Mouse (Mus musculus) liver, adult 2 months (tissue): ENCODE measurements at regions not wholly inside any gene's neighbourhood (a gene's known extent, or its start where the extent isn't known, plus 50 kb on each side); places are given as distances from the start of the nearest gene placed in this dataset.

ENCODE experiments used
- DNase-seq: peaks from one replicate; pipeline ENCODE4 v3.0.0-alpha.2; 2011; ENCODE audit warnings: low read depth, low spot score; ENCODE audit errors: extremely low read depth
- H3K27ac ChIP-seq: fragments of 200-500 bp; replicated peaks from 2 replicates; pipeline ENCODE4 v1.5.1; 2012; ENCODE audit warnings: low read depth, mild to moderate bottlenecking, control low read depth, inconsistent platforms, low read length; ENCODE audit not compliant: insufficient read depth
- H3K27me3 ChIP-seq: fragments of 200-500 bp; 2 replicates; pipeline ENCODE4 v1.6.1; 2012; ENCODE audit warnings: mild to moderate bottlenecking, moderate library complexity, low read length, inconsistent platforms; ENCODE audit not compliant: control insufficient read depth, insufficient read depth
- H3K36me3 ChIP-seq: fragments of 200-500 bp; 2 replicates; pipeline ENCODE4 v1.6.1; 2012; ENCODE audit warnings: low read length, inconsistent platforms; ENCODE audit not compliant: control insufficient read depth, insufficient read depth
- H3K4me1 ChIP-seq: fragments of 200-500 bp; 2 replicates; pipeline ENCODE4 v1.6.1; 2011; ENCODE audit warnings: low read length; ENCODE audit not compliant: control insufficient read depth, insufficient read depth
- H3K4me3 ChIP-seq: fragments of 200-500 bp; 2 replicates; pipeline ENCODE4 v1.5.1; 2011; ENCODE audit warnings: low read depth, mild to moderate bottlenecking, control low read depth, low read length, moderate library complexity; ENCODE audit not compliant: insufficient read depth
- H3K79me2 ChIP-seq: fragments of 200-500 bp; 2 replicates; pipeline ENCODE4 v1.6.1; 2012; ENCODE audit warnings: inconsistent platforms, mild to moderate bottlenecking, low read length, moderate library complexity; ENCODE audit not compliant: control insufficient read depth, insufficient read depth
- H3K9ac ChIP-seq: fragments of 200-500 bp; 2 replicates; pipeline ENCODE4 v1.6.1; 2012; ENCODE audit warnings: low read depth, mild to moderate bottlenecking, control low read depth, inconsistent platforms, low read length
- CTCF ChIP-seq: fragments of 200-500 bp; IDR thresholded peaks from 2 replicates; pipeline ENCODE4 v1.5.1; 2011; ENCODE audit warnings: low read depth, low read length, control low read depth
- POLR2A ChIP-seq: fragments of 200-500 bp; IDR thresholded peaks from 2 replicates; pipeline ENCODE4 v1.6.1; 2011; ENCODE audit warnings: low read length, control low read depth; ENCODE audit not compliant: insufficient read depth; ENCODE audit errors: extremely low read depth
- WGBS: fragments of 180-500 bp; shearing (Covaris S2); methylation state at CpG from one replicate; pipeline ENCODE4 v1.1.7; 2018; 5-methylcytosine and 5-hydroxymethylcytosine counted together

DNA sequence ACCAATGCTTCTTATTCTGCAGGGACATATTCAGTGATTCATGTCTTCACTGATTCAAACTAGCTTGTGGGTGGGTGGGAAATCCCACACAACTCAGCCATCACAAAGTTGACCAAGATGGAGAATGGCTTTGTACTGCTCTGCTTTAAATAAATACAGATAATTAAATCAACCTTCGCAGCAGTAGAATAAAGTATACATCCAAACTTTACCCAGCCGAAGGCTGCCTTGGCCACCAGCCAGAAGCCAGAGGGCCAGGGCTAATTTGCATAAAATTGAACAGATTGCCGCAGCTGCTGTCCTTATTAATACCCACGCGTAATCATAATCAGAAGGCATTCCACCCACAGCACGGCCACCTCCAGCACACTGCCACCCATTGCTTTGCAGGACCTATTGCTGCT lies 623.8 kb upstream of the Fam241a start:
- Histone ChIP-seq H3K79me2 (no peaks in the 10 kb centered on the region), H3K36me3 (no peaks in the 10 kb centered on the region), H3K27me3 (no peaks in the 10 kb centered on the region), H3K27ac (no peak overlapping the region), H3K4me3 (no peak overlapping the region), H3K4me1 (no peaks in the 10 kb centered on the region), H3K9ac (no peak overlapping the region)
- DNase-seq: no peak
- WGBS: 74% methylated on average over 6 of the region's 6 CpGs
- TF ChIP-seq POLR2A: no peak
- no peak for TF ChIP-seq CTCF

DNA sequence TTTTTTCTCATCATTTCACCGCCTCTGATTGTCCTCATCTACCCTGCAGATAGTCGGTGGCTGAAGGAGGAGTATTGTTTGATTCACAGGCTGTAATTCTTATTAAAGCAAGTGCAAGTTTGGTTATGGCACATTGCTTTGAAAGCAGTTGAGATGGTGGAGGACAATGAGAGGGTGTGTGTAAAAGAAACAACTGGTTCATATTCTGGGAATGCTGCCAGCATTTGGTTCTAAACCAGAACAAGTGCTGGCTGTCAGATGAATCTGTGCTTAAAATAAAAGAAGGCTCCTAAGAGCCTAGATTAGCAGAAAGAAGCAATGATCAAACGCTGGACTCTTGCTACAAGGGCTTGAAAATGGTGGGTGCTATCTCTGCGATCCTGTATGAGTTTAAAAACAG lies 622.7 kb upstream of the Fam241a start:
- Histone ChIP-seq H3K36me3 (no peaks in the 10 kb centered on the region), H3K27me3 (no peaks in the 10 kb centered on the region), H3K4me3 (no peak overlapping the region), H3K79me2 (no peaks in the 10 kb centered on the region), H3K4me1 (no peaks in the 10 kb centered on the region), H3K9ac (no peak overlapping the region), H3K27ac (no peak overlapping the region)
- 79% methylated on average over 4 of the region's 4 CpGs for WGBS
- TF ChIP-seq POLR2A (no peak), CTCF (no peak)
- no peak for DNase-seq

DNA sequence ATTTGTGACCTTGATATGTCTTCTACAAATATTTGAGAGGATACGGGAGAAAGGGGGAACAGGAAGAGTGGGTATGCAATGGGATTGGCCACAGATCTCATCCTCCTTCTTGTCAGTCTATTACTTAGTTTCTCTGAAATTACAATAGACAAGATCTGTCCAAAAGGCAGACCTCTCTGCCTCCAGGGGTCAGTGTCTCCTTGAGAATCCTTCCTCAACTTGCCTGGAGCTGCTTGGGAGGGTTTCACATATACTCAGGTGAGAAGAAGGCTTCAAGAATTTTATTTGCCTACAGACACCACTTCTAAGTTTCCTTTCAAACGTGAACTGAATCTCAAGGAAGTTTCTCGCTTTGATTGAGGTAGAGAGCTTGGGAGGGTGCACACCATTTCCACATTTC lies 575.0 kb upstream of the Fam241a start:
- H3K27ac ChIP-seq: no peak overlapping the region
- H3K79me2 ChIP-seq: no peaks in the 10 kb centered on the region
- no peak for DNase-seq
- H3K9ac ChIP-seq: no peak overlapping the region
- TF ChIP-seq CTCF (no peak), POLR2A (no peak)
- no peaks in the 10 kb centered on the region for H3K27me3 ChIP-seq
- H3K4me1 ChIP-seq: no peaks in the 10 kb centered on the region
- 56% methylated on average over 3 of the region's 3 CpGs for WGBS
- no peak overlapping the region for H3K4me3 ChIP-seq
- no peaks in the 10 kb centered on the region for H3K36me3 ChIP-seq

DNA sequence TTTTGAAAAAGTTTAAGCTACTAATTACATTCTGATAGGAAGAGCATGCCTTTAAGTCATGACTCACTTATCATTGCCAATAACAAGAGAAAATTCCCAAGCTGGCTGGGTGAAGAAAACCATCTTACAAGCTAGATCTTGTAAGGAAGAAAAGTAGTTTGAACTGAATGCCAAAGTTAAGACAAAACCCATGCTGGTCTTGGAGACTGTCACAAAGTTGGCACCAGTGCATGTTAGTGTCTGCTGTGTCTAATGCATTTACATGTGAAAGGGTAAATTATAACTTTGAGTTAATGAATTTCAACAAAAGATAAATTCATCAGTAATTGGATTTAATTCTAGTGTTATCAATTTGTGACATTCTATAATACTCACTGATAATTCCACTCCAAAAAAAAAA lies 533.6 kb upstream of the Fam241a start:
- Histone ChIP-seq H3K4me3 (no peak overlapping the region), H3K27me3 (no peaks in the 10 kb centered on the region), H3K36me3 (no peaks in the 10 kb centered on the region), H3K79me2 (no peaks in the 10 kb centered on the region), H3K4me1 (no peaks in the 10 kb centered on the region), H3K9ac (no peak overlapping the region), H3K27ac (no peak overlapping the region)
- DNase-seq: no peak
- no peak for TF ChIP-seq POLR2A
- no peak for TF ChIP-seq CTCF

DNA sequence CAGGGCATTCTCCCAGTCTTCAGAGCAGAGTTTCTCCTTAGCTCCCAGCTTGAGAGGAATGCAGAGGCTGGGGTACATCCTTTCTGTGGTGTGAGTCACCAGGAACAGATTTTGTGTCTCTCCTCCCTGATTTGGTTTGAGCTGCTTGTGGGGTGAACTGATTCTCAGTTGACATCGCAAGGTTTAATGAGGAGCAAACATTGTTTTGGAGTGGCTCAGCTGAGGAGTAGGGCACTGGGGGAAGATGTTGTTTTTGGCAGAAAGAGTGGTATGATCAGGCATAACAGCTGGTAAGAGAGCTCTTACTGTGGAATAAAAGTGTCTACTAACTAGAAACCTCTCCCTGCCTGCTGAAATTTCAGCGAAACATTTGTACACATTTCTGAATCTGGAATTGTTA lies 519.4 kb upstream of the Fam241a start:
- Histone ChIP-seq H3K36me3 (no peaks in the 10 kb centered on the region), H3K4me1 (no peaks in the 10 kb centered on the region), H3K4me3 (no peak overlapping the region), H3K79me2 (no peaks in the 10 kb centered on the region), H3K9ac (no peak overlapping the region), H3K27me3 (no peaks in the 10 kb centered on the region), H3K27ac (no peak overlapping the region)
- no peak for DNase-seq
- 80% methylated on average over 2 of the region's 2 CpGs for WGBS
- TF ChIP-seq POLR2A (no peak), CTCF (no peak)

DNA sequence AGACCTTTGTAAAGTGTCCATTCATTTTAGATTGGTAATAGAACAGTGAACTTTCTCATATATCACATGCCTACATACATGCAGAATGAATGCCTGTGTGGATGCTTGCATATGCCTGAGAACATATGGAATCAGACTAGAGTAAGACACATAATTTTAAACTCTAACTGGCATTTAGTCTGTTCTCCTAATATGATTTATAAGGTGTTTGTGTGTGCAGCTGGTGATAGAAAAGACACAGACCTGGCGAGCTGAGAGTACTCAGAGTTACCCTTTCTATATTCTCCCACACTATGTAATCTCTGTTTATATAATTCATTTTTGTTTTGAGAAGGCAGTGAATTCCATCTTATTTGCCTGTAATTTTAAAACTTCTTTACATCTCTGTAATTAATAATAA lies 517.4 kb upstream of the Fam241a start:
- 67% methylated on average over 1 of the region's 1 CpGs for WGBS

DNA sequence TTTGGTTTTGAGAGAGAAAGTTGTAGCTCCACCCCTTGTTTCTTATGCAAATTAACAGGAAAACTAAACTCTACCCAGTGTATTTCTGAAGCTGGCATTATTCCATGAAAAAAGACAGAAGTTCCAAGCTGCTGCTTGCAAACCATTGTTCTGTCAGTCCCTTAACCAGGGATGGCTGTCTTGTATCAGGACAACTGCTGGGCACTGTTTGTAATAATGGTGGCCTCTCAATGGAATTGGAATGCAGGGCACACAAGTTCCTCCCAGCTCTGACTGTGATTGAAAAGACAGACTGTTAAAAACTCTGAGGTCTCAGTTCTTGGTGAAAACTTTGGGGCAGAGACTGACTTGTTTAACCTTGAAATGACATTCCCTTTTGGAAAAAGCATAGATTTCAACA lies 516.0 kb upstream of the Fam241a start:
- H3K27me3 ChIP-seq: no peaks in the 10 kb centered on the region
- no peaks in the 10 kb centered on the region for H3K36me3 ChIP-seq

More for the DNA sequence above, 517.4 kb upstream of the Fam241a start:
- H3K36me3 ChIP-seq: no peaks in the 10 kb centered on the region
- no peak overlapping the region for H3K9ac ChIP-seq
- H3K27ac ChIP-seq: no peak overlapping the region
- H3K4me1 ChIP-seq: no peaks in the 10 kb centered on the region
- no peak overlapping the region for H3K4me3 ChIP-seq
- no peak for DNase-seq
- H3K27me3 ChIP-seq: no peaks in the 10 kb centered on the region
- no peaks in the 10 kb centered on the region for H3K79me2 ChIP-seq
- TF ChIP-seq POLR2A: no peak
- TF ChIP-seq CTCF: no peak

More for the DNA sequence above, 516.0 kb upstream of the Fam241a start:
- no peak overlapping the region for H3K27ac ChIP-seq
- DNase-seq: no peak
- H3K4me1 ChIP-seq: no peaks in the 10 kb centered on the region
- no peaks in the 10 kb centered on the region for H3K79me2 ChIP-seq
- no peak overlapping the region for H3K9ac ChIP-seq
- no peak overlapping the region for H3K4me3 ChIP-seq
- TF ChIP-seq POLR2A (no peak), CTCF (no peak)
